Mouse (Mus musculus) layer of hippocampus, adult 18-20 months (tissue): ENCODE data around the gene Armt1. TPM values are rescaled to one million over a fixed set of nuclear protein-coding genes. Genes with fewer than 3 reads are reported as not detected.
"Not testable (repeated sequence)": the region's sequence is repeated elsewhere in the genome, so short reads cannot be mapped to it uniquely, and the experiment has no call there.

Experiments
- DNase-seq, 2 experiments: peaks; one replicate each; pipeline ENCODE4 v3.0.0; 2022; ENCODE audit warnings: low spot score in 2 of 2
- total RNA-seq, 2 experiments: library from RNA; stranded (reverse); gene quantifications; 2 replicates each; pipeline ENCODE4 v1.2.3; 2021

The Armt1 gene
- total RNA-seq, 2 experiments from 2014 or later = 25.2 to 25.6 TPM

- no peak for DNase-seq
Measured at GRCm38 (mm10) chr10:4432996-4433755, 909 bp downstream of the Armt1 start.

- DNase-seq = not testable (repeated sequence)
Measured at GRCm38 (mm10) chr10:4433871-4434270, 1.6 kb downstream of the Armt1 start.

- DNase-seq = no peak
Measured at GRCm38 (mm10) chr10:4435416-4435815, 3.1 kb downstream of the Armt1 start.

GRCm38 (mm10) chr10:4456409-4456808 is 24.1 kb downstream of the Armt1 start:
- DNase-seq = no peak

GRCm38 (mm10) chr10:4460201-4460600 is 27.9 kb downstream of the Armt1 start:
- DNase-seq = no peak

GRCm38 (mm10) chr10:4465799-4466198 is 33.5 kb downstream of the Armt1 start:
- no peak for DNase-seq

- no peak for DNase-seq
Measured at GRCm38 (mm10) chr10:4469406-4469805, 37.1 kb downstream of the Armt1 start.

GRCm38 (mm10) chr10:4473591-4473993 is 41.3 kb downstream of the Armt1 start:
- no peak for DNase-seq

- DNase-seq = no peak
Measured at GRCm38 (mm10) chr10:4475431-4475830, 43.2 kb downstream of the Armt1 start.

- DNase-seq = no peak
Measured at GRCm38 (mm10) chr10:4476604-4477003, 44.3 kb downstream of the Armt1 start.

- no peak for DNase-seq
Measured at GRCm38 (mm10) chr10:4480929-4481328, 48.7 kb downstream of the Armt1 start.

- DNase-seq = no peak
Measured at GRCm38 (mm10) chr10:4481695-4482094, 49.4 kb downstream of the Armt1 start.

- no peak for DNase-seq
Measured at GRCm38 (mm10) chr10:4482355-4482754, 50.1 kb downstream of the Armt1 start, which contains the start of gene Ccdc170. Ccdc170 (plus strand) TSS chr10:4482502.

GRCm38 (mm10) chr10:4483848-4484247 is 51.6 kb downstream of the Armt1 start:
- no peak for DNase-seq

- DNase-seq = no peak
Measured at GRCm38 (mm10) chr10:4484986-4485385, 52.7 kb downstream of the Armt1 start.

- DNase-seq = no peak
Measured at GRCm38 (mm10) chr10:4489865-4490264, 57.6 kb downstream of the Armt1 start.

- no peak for DNase-seq
Measured at GRCm38 (mm10) chr10:4491281-4491680, 59.0 kb downstream of the Armt1 start.

- DNase-seq = no peak
Measured at GRCm38 (mm10) chr10:4492045-4492444, 59.8 kb downstream of the Armt1 start.

- DNase-seq = no peak
Measured at GRCm38 (mm10) chr10:4492909-4493308, 60.6 kb downstream of the Armt1 start.

GRCm38 (mm10) chr10:4503251-4503650 is 71.0 kb downstream of the Armt1 start:
- DNase-seq = no peak
